Mouse (Mus musculus) kidney, postnatal 14 days (tissue): ENCODE measurements around the gene Pgs1.

Experiments
- DNase-seq: peaks from one replicate; pipeline ENCODE4 v3.0.0; 2022; ENCODE audit warnings: mixed read lengths

Gene Pgs1

DNA sequence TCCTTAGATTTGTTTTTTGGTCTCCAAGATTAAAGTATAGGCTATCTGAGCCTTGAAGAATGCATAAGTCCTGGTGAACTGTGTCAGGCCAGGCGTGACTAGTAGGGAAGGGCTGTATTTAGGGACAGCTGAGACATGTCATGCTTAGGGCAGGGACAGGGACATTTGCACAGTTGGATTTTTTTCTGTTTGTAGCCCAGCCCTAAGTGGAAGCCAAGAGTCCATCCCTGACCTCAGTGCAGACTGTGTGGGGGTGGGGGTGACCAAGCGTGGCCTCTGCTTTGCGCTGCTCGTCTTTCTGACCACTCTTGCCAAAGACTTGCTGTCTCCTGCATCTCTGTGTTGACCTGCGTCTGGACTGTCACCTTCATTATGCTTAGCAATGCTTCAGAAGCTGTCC is 18.1 kb downstream of the Pgs1 start:
- peak; percentile 70 for DNase-seq

DNA sequence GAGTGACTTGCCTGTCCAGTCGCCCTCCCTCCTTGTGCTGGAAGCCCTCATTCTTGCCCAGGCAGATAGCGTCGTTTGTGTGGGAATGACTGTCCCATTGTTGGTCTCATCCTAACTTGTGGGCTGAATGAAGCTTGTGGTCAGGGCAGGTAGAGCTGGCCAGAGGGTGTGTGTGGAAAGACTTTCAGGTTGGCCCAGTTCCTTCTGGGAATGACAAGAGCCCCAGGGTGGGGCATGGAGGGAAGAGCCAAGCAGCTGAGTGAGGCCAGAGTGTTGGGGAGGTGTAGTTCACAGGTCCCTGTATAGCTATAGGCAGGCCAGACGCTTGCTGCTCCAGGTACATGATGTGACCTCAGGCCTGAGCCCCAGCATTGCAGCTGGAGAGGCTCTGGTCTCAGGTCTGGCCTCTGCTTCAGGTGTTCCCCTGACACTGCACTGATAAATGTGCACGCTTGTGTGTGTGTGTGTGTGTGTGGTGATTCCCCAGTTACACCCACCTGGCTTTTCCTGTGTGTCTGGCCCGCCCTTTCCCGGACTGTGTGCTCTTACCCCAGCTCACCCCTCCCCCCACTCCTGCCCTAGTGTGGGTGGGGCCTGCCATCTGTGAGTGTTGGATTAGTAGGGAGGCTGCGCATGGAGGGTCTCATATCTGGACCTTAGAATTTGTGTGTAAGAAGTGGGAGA is 21.5 kb downstream of the Pgs1 start:
- DNase-seq, result no peak

DNA sequence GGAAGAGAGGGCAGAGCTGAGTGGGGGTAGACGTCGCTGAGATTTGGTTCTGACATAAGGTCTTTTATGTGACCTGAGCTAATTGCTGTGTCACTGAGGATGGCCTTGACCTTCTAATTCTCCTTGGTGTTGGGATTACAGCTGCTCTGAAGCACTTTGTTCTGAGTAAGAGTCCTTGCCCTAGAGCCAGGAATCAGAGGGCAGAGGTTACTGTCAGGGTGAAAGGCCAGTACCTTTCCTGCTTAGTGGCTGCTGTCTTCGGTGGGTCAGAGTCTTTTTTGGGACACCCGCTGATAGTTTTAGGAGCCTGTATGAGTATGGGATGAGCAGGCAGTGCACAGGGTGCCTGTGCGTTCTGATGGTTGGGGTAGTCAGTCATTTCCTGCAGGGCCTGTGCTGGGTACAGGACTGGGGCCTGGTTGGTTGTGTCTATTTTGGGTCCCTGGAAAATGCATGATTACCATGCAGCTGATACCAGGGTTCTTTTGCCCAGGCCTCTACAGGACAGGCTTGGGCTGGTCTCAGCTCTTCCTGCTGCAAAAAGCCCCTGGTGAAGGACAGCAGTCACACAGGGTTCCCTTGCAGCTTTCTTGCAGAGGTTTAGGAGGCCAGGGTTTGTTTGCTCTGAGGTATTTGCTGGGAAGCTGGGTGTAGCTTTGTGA is 22.2 kb downstream of the Pgs1 start:
- DNase-seq, result no peak

DNA sequence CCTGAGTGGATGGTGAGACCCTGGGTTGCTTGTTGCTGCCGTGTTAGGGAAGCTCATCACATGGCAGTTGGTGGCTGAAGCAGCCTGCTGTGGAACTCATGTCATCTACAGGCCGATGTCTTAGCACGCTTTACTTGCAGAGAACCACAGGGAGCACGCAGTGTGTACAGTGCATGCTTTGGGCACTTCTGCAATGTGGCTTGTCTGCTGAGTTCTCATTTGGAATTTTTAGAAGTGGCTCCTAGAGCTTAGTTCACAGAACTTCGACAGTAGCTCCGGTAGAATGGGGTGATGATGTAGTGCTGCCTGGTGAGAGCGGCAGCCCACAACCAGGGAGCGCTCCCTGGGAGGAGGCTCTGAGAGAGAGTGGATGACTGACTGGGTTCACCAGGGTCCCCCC is 22.8 kb downstream of the Pgs1 start:
- no peak for DNase-seq

DNA sequence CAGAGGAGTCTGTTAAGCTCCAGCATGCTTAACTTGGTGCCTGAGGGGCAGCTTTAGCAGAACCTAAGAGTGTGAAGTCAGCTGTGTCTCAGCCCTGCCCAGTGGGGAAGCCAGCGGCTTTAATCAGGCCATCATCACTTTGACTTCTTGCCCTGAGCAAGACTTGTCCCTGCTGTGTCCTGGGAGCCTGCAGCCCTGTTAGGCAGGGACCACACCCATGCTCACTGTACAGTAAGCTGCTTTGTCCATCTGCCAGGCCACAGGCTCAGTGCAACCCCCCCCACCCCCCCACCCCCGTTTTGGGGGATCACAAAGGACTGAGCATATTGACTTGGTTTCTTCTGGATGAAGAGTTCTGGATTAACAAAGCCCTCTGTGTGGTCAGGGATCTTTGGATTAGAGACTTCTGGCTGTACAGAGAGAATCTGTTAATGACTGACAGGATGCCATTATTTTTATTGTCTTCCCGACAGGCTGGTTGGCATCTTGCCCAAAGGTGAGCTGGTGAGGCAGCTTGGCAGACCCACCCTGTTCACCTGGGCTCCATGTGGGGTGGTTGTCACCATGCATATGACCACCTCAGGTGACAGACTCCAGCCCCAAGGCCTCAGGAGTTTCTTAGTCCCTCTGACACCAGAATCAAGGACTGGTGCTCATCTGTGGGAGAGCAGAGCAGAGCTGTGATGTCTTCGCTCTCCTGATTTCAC is 23.9 kb downstream of the Pgs1 start:
- peak; percentile 41 for DNase-seq

DNA sequence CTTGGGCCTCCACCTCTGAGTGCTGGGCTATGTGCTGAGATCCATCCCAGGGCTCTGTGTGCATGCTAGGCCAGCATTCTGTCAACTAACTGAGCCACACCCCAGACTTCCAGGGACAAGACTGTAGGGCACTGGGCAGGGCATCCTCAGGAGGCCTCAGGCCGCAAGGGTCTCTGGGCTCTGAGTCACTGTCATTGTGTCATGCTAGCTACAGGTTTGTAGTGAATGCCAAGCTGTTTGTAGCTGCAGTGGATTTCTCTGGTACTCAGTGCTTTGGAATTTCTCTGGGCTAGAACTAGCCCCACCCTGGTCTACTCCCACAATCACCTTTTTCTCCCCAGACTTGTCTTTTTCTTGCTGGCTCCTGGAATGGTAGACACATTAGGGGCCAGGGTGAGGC is 26.5 kb downstream of the Pgs1 start:
- no peak for DNase-seq

DNA sequence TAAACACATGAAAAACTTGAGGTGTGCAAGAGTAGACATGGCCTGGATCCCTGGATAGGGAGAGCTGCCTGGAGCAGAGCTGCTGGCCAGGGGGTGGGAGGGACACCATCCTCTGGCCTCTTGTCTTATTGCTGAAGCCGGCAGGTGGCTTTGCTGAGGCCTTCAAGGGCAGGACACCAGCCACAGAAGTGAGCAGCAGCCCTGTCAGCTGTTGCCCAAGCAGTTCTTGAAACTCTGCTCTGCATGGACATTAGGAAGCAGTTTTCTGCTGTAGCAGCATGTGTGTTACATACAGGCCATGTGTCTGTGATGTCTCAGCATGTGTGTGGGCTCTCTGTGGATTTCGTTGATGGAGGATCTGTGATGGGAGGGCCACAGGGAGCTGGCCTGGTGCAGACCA is 27.2 kb downstream of the Pgs1 start:
- DNase-seq, result no peak

DNA sequence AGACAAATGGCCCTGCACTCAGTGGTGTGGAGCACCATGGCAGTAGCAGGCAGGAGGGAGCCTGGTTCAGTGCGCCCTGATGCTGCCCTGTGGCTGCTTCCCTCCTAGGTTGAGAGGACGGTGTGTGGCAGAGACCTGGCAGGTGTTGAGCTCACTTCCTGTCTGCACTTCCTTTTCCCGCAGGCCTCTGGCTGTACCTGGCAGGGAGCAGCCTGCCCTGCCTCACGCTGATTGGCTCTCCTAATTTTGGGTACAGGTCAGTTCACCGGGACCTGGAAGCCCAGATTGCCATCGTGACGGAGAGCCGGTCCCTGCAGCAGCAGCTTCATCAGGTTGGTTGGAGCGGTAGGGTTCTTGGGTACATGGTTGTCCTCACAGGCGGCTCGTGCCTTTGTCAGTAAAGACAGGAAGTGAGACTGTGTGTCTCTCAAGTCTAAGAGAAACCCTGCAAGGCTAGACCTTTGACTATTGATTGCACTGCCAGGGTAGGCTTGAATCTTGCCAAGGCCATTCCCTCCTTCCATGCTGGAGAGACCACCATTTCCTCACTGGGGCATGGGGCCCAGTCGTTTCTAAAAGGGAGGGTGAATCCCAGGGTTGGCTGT is 28.4 kb downstream of the Pgs1 start:
- no peak for DNase-seq

DNA sequence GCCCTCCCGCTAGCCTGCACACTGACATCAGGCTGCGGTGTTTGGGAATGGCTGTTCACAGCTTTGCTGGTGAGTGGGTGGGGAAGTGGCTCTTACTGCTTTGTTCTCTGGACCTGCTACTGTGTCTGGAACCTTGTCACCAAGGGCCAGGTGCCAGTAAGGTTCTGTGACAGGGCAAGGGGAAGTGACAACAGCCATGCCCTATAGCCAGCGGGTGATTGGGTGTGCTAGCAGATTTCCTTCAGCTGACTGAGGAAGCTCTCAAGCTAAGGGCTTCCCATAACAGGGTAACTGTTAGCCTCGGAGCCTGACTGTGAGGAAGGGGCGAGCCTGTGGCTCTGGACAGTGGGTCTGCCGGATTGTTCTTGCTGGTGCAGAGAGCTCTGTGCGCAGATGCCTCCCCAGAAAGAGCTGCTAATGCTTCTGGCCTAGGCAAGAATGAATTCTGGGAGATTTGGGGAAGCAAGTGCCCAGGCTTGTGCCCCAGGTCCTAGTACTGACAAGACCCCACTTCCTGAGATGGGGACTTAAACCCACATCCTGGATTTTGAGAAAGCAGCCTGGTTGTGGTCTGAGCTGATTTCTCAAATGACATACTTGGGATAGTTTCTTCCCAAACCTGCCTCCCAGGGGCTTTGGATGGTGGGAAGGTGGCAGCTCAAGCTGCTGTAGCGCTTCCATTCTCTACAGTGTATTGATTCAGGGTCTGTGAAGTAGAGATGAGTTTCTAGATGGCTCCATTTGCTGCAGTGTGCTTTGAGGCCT is 29.5 kb downstream of the Pgs1 start:
- no peak for DNase-seq

DNA sequence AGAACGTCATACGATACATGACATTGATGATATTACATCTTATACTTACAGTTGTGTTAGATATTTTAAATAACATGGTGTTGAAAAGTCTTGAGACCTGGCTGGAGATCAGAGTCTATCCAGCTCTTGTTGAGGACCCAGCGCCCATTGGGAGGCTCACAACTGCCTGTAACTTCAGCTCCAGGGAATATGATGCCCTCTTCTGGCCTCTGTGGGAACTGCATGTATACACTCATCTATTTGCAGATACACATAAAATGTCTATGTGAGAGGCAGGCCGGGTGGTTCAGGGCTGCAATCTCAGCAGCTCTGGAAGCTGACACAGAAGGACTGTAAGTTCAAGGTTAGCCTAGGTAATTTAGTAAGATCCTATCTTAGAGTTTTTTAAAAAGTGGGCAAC is 32.2 kb downstream of the Pgs1 start:
- DNase-seq, result no peak

DNA sequence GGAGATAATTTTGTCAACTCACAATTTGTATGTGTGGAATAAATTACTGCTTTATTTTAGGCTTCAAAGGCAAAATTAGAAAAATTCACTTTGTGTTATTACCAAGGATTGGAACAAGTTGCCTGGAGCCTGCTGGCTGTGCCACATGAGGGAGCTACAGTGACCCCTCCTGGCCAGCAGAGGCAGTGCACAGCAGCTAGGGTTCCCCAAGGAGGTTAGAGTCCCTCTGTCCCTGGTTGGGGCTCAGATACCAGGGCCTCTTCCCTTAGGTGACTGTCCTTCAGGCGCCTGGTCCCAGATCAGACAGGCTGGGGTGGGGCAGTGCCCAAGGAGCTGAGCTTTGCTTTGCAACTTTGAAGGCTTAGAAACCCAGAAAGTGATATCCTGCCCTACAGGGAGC is 35.7 kb downstream of the Pgs1 start:
- DNase-seq, result peak; percentile 79

DNA sequence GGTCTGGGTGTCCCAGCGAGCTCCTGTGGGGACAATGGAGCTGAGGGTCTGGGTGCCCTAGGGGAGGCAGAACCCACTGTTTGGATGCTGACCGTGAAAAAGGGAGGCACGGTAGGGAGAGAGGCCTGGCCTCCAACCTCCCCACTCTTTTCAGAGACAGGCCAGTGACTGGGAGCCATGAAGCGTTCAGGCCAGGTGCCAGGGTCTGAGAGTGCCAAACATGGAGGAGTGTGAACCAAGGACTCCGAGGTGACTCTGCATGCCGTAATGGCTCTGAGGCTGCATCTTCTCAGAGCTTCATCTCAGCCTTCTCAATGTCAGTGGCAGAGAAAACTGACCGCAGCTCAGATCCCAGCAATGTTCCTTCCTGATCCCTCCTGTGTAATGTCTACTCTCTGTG is 37.4 kb downstream of the Pgs1 start:
- no peak for DNase-seq

DNA sequence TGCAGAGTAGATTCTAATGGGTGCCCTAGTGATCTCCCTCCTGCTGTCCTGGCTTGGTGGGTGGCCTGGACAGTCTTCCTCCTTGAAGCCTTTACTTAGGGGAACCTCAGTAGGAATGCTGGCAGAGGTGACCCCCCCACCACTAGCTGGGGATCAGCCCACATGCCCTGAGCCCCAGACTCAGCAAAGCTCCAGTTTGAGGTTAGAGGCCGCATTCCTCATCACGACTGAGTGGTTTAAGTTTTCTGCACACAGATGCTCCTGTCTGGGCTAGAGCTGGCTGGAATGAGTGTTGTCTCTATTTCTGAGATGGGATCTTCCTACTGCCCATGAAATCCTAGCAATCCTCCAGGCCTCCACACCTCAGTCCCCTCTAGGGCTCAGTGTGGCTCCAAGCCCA is 38.0 kb downstream of the Pgs1 start:
- no peak for DNase-seq

DNA sequence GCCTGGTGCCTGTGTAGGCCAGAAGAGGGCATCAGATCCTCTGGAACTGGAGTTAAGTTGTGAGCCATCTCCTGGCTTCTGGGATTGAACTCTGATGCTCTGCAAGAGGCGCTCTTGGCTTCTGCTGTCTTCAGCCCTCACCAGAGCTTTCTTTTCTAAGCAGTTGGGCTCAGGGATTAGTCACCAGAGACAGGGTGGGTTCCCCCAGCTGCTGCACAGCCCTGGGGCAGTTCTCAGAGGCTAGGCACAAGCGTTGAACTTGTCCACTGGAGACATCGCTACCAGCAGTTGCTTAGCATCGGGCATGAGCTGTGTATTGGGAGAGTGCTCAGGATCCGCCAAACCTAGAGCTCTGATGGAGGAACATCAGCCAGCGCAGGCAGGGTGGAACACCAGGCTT is 43.1 kb downstream of the Pgs1 start:
- no peak for DNase-seq

DNA sequence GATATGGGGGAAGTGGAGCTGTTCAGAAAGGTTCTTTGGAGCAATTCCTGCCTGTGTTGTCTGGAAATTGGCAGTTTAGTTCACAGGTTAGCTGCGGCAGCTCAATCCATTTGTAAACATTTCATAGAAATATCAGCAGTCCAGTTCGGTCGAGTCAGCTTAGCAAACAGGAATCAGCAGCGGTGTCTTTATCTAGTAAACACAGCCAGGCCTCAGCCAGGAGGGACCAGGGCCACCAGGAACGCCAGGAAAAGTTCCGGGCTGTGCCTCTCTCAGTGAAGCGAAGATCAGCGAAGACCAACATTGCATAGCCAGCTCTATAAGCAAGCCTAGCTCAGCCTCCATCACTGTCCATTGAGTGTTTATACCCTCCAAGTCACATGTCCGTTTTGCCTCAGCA is 45.0 kb downstream of the Pgs1 start:
- DNase-seq, result no peak

DNA sequence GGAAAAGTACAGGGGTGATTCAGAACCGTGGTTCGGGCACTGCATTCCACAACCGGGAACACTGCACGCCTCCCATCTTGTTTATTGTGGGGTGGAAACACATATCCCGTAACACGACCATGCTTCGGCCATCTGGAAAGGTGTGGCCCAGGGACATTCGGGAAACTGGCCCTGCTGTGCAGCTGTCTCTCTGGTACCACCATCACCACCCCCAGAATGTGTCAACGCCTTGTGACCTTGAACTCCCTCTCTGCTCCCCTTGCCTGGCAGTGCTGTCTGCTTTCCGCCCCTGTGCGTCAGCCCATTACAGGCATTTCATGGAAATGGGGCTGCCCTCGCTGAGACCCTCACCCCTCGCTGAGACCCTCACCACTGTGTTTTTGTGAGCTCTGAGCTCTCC is 48.3 kb downstream of the Pgs1 start:
- no peak for DNase-seq

DNA sequence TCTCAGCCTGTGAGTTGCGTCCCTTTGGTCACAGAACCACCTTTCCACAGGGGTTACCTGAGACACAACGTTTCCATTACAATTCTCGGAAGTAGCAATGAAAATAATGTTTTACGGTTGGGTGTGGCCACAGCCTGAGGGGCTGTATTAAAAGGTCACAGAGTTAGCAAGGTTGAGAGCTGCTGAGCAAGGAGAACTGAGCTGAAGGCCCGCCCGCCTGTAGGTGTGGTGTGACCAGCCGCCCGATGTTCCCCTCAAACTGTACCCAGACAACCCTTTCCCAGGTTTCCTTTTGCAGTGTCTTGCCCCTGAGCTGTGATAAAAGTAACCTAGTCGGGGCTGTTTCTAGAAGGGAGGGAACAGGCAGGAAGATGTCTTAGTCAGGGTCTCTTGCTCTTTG is 49.0 kb downstream of the Pgs1 start:
- no peak for DNase-seq

DNA sequence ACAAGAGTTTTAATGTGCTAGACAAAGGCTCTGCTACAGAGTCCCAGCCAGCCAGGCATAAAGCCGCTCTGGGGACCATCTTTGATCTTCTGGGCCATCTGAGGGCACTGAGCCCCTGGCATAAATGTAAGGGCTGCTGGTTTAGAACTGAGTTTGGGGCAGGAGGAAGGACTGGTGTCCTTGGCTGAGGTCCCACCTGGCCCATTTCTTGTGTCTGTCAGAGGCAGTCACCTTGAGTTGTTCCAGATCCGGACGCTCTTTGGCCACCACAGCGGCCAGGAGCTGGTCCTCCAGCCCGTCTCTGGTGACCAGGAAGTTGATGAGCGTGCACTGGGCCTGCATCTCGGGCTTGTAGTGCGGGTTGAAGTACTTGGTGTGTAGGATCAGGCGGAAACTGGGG is 56.7 kb downstream of the Pgs1 start:
- no peak for DNase-seq

DNA sequence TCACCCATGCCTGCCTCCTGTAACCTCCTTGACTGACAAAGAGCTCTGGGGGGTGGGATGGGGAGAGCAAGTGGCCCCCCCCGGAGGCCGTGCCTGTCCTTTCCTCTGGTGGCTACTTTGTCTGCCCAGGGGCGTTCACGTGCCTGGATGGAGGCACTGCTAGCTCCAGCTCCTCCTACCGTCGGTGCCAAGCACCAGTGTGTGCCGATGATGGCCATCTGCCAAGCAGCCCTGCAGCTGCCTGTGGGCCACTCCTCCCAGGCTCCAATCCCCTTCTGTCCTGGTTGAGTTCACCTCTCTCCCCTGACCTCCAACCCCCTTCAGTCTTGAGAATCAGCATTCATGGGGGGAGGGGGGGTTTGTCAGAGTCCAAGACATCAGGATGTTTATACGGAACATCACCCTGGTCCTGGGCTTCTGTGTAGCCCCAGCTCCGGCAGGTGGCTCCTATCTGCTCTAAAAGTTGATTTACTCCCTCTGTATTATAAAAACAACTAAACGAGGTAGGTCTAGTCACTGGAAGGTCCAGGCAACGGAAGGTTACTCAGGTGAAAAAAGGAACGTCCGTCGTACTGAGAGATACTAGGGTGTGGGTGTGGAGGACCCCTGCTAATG is 57.3 kb downstream of the Pgs1 start:
- DNase-seq, result peak; percentile 79

DNA sequence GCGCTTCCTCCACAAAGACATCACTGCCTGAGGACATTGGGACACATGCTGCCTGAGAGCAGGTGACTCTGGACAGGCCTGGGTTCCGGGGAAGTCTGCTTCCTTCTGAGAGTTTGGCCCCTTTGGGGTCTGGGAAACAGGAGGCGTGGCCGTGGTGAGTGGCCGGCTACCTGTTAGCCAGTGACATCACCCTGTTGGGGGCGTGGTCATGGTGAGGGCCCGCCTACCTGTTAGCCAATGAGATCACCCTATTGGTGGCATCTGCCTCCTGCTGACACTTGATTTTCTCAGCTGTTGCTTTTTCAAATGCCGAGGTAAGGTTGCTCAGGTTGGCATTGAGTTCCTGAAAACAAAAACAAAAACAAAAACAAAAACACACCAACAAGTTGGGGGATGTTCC is 63.5 kb downstream of the Pgs1 start:
- DNase-seq, result no peak

DNA sequence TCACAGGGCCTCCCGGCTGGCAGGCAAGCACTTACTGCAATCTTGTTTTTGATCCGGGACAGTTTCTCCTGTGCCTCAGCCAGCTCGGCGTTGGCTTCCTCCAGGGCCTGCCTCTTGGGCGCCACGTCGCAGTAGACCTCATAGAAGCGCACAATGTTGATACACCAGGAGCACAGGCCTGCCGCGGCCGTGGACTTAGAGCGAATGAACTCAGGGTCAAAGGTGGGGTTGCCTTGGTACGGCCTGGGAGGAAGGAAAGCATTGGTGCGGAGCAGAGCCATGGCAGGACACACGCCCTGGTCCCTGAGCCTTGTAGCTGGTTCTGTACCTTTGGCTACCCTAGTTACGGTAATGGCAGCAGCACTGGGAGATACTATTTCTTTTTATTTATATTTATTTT is 64.1 kb downstream of the Pgs1 start:
- peak; percentile 50 for DNase-seq

DNA sequence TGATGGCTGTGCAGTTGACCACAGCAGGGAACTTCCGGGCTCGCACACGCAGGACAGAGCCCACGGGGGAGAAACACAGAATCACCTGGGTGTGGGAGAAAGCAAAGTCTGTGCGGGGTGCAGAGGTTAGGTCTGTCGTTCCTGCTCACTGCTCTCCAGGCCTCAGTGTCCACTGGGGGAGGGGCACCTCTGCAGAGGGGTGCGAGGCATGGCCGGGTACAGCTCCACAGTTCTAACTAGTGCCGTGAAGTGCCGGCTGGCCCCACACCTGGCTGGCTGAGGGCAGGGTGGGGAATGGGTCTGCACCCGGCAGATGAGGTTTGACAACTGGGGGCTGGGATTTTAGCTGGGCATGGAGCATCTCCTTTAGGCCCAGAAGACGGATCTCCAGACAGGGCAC is 72.3 kb downstream of the Pgs1 start:
- DNase-seq, result no peak

DNA sequence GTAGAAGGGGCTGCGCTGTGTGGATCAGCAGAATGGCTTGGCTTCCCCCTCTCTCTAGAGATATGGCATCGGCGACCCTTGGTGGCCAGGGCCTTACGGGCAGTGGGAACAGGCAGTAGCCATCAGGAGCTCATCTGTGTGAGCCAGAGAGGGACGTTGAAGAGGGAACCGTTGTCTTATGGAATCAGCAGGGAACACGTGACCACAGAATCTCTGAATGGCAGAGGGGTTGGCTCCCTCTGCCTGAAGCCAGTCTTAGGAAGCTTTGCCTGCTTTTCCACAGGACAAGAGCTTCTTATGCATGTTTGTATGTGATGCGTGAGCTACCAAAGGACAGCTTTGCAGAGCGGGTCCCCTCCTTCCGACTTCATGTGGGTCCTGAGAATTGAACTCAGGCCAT is 72.8 kb downstream of the Pgs1 start:
- no peak for DNase-seq
